Mouse (Mus musculus) intestine, postnatal 0 days (tissue): ENCODE data around the gene Aifm3. TPM values are rescaled to one million over a fixed set of nuclear protein-coding genes. Genes with fewer than 3 reads are reported as not detected.

ENCODE experiments used
- ATAC-seq: fragments of 200-750 bp; cut with Nextera tagmentation; 2 replicates; pipeline ENCODE4 v1.8.0; 2017; ENCODE audit warnings: mild to moderate bottlenecking, moderate TSS enrichment, moderate library complexity
- H3K27ac ChIP-seq: fragments of 300-500 bp; sonication (generic); 2 replicates; pipeline ENCODE4 v1.5.1; 2014; ENCODE audit warnings: mild to moderate bottlenecking, low read depth, low read length, moderate library complexity
- H3K27me3 ChIP-seq: fragments of 300-500 bp; sonication (generic); replicated peaks from 2 replicates; pipeline ENCODE4 v1.6.1; 2014; ENCODE audit warnings: low read length, mixed read lengths; ENCODE audit not compliant: control insufficient read depth, insufficient read depth
- H3K36me3 ChIP-seq: fragments of 300-500 bp; sonication (generic); 2 replicates; pipeline ENCODE4 v1.6.1; 2014; ENCODE audit warnings: mild to moderate bottlenecking, moderate library complexity; ENCODE audit not compliant: control insufficient read depth, insufficient read depth
- H3K4me1 ChIP-seq: fragments of 300-500 bp; sonication (generic); replicated peaks from 2 replicates; pipeline ENCODE4 v1.6.1; 2014; ENCODE audit warnings: antibody characterized with exemption, low read length, mixed read lengths; ENCODE audit not compliant: control insufficient read depth, insufficient read depth
- H3K4me2 ChIP-seq: fragments of 300-500 bp; sonication (generic); replicated peaks from 2 replicates; pipeline ENCODE4 v1.6.1; 2014; ENCODE audit warnings: low read depth, mild to moderate bottlenecking, moderate library complexity
- H3K4me3 ChIP-seq: fragments of 300-500 bp; sonication (generic); 2 replicates; pipeline ENCODE4 v1.5.1; 2014; ENCODE audit warnings: low read depth, low read length
- H3K9ac ChIP-seq: fragments of 300-500 bp; sonication (generic); 2 replicates; pipeline ENCODE4 v1.6.1; 2014; ENCODE audit warnings: mild to moderate bottlenecking, low read depth, low read length
- H3K9me3 ChIP-seq: fragments of 300-500 bp; sonication (generic); 2 replicates; pipeline ENCODE4 v1.6.1; 2016; ENCODE audit warnings: mixed run types; ENCODE audit not compliant: control insufficient read depth
- CTCF ChIP-seq: sonication (generic); IDR thresholded peaks from 2 replicates; pipeline ENCODE4 v1.5.1; 2016; ENCODE audit warnings: low read depth, mild to moderate bottlenecking, control low read depth, antibody characterized with exemption, moderate library complexity
- WGBS: fragments of 180-500 bp; shearing (Covaris S2); extraction: QIAGEN DNeasy Blood & Tissue Kit; methylation state at CpG from one replicate; pipeline ENCODE4 v1.1.7; 2014; 5-methylcytosine and 5-hydroxymethylcytosine counted together
- polyA plus RNA-seq: library from polyadenylated mRNA; unstranded; fragments of >200 nt; fragmentation: Nextera tagmentation; extraction: Ambion mirVana; gene quantifications from 2 replicates; pipeline ENCODE4 v1.2.1, GENCODE M21; 2015

Aifm3 gene
- polyA plus RNA-seq, 1 experiment from 2014 or later, result 7.2 TPM

DNA sequence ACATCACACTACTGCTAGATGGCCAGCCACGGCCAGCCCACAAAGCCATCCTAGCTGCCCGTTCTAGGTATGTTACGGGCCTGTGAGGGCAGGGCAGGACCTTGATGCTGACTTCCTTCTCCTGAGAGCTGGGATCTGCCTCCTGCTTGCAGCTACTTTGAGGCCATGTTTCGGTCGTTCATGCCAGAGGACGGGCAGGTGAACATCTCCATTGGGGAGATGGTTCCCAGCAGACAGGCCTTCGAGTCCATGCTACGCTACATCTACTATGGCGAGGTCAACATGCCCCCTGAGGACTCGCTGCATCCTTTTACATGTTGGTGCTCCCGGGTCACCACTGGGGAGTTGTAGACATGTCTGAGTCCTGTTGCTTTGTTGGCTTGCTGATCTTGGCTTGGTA lies 34.7 kb downstream of the Aifm3 start:
- no peaks in the 10 kb centered on the region for H3K4me1 ChIP-seq
- H3K36me3 ChIP-seq, result peaks cover 89% of the 10 kb centered on the region
- no peak overlapping the region for H3K27ac ChIP-seq
- H3K4me3 ChIP-seq, result no peak overlapping the region
- no peaks in the 10 kb centered on the region for H3K9me3 ChIP-seq
- H3K4me2 ChIP-seq, result no peak overlapping the region
- no peak for ATAC-seq
- 94% methylated on average over 11 of the region's 11 CpGs for WGBS
- no peak for TF ChIP-seq CTCF
- no peaks in the 10 kb centered on the region for H3K27me3 ChIP-seq
- H3K9ac ChIP-seq, result no peak overlapping the region

DNA sequence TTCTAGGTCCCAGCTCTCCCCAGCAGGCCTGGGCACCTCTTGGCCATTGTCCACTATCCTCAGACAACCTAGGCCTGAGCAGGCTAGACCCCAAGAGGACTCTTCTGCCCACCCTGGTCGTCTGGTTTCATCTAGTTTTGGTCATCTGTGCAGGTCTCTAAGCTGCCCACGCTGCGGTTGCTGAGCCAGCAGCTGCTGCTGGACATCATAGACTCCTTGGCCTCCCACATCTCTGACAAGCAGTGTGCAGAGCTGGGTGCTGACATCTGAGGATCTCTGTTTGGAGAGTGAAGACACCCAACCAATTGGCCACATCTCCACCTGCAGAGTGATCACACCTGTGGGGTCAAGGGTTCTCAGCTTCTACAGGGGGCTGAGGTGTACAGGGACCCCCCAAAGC lies 36.1 kb downstream of the Aifm3 start:
- WGBS, result 78% methylated on average over 3 of the region's 3 CpGs
- no peaks in the 10 kb centered on the region for H3K4me1 ChIP-seq
- no peak overlapping the region for H3K4me3 ChIP-seq
- no peak overlapping the region for H3K9ac ChIP-seq
- no peaks in the 10 kb centered on the region for H3K27me3 ChIP-seq
- H3K4me2 ChIP-seq, result no peak overlapping the region
- peak overlapping the region; percentile 70 for H3K27ac ChIP-seq
- H3K36me3 ChIP-seq, result peaks cover 75% of the 10 kb centered on the region
- ATAC-seq, result no peak
- no peaks in the 10 kb centered on the region for H3K9me3 ChIP-seq
- no peak for TF ChIP-seq CTCF

DNA sequence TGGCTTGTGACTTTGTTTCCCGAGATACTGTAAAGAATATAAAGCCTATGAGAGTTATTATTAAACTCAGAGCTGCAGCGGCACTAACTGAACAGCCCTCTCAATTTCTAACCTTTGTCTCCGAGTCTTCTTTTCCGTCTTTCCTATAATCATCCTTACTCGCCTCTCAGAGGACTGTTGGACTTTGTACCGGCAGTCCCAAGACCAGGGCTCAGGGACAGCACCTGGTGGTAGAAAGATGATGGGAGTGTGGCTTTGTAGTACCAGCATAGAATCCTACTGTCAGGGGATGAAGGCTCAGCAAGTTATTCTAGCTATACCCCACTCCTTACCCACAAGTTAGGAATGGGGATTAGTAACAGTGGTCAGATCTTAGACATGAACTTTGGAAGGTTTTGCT lies 36.8 kb downstream of the Aifm3 start:
- peak; percentile 28; the same call in 1 of the 2 replicates for ATAC-seq

DNA sequence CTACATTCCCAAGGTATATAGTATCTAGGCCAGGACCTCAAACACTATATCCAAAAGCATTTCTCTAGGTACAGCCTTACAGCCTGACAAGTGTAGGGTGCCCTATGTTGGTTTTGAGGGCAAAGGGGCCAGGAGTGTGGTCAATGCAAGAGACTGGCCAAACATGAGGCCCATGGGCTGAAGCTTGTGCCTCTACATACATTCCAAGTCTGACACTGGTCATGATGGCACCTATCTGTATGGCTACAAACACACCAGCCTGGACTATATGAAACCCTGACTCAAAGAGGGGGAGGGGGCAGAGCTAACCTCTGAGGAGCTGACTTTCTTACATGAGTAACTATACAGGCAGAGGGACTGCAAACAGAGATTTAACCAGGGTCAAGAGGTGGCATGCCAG lies 38.2 kb downstream of the Aifm3 start:
- H3K4me2 ChIP-seq, result no peak overlapping the region
- peaks cover 5% of the 10 kb centered on the region for H3K4me1 ChIP-seq
- no peaks in the 10 kb centered on the region for H3K9me3 ChIP-seq
- H3K27me3 ChIP-seq, result no peaks in the 10 kb centered on the region
- no peak overlapping the region for H3K4me3 ChIP-seq
- TF ChIP-seq CTCF, result no peak
- ATAC-seq, result no peak
- H3K9ac ChIP-seq, result no peak overlapping the region
- peaks cover 54% of the 10 kb centered on the region for H3K36me3 ChIP-seq
- no peak overlapping the region; the same call in 1 of the 2 replicates for H3K27ac ChIP-seq

More for the DNA sequence above, 36.8 kb downstream of the Aifm3 start:
- Histone ChIP-seq H3K4me1 (no peaks in the 10 kb centered on the region), H3K4me2 (no peak overlapping the region), H3K9ac (no peak overlapping the region), H3K27ac (peak overlapping the region; percentile 70; the same call in 1 of the 2 replicates), H3K4me3 (no peak overlapping the region), H3K36me3 (peaks cover 68% of the 10 kb centered on the region), H3K27me3 (no peaks in the 10 kb centered on the region), H3K9me3 (no peaks in the 10 kb centered on the region)
- WGBS, result 49% methylated on average over 6 of the region's 6 CpGs
- TF ChIP-seq CTCF, result peak; percentile 63

DNA sequence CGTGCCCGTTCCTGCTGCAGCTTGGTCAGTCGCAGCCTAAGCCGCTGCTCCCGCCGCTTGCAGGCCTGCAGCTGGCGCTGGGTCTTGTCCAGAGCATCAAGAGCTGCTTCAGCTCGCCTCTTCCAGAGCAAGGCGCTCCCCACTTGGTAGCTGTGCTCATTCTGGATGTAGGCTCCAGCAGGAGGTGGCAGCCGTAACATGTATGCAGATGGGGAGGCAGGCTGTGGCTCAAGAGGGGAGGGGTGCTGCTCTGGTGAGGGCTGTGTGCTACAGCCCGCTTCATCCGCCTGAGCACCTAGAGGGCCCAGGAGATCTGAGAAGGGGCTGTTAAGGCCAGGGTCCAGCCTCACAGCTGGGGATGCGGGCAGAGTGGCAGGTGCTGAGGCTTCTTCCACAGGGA lies 38.9 kb downstream of the Aifm3 start:
- ATAC-seq, result no peak
- Histone ChIP-seq H3K27me3 (no peaks in the 10 kb centered on the region), H3K4me3 (no peak overlapping the region), H3K4me1 (peaks cover 5% of the 10 kb centered on the region), H3K9me3 (no peaks in the 10 kb centered on the region), H3K4me2 (no peak overlapping the region), H3K36me3 (peaks cover 48% of the 10 kb centered on the region), H3K9ac (no peak overlapping the region), H3K27ac (no peak overlapping the region)
- no peak for TF ChIP-seq CTCF
- WGBS, result 87% methylated on average over 13 of the region's 13 CpGs

DNA sequence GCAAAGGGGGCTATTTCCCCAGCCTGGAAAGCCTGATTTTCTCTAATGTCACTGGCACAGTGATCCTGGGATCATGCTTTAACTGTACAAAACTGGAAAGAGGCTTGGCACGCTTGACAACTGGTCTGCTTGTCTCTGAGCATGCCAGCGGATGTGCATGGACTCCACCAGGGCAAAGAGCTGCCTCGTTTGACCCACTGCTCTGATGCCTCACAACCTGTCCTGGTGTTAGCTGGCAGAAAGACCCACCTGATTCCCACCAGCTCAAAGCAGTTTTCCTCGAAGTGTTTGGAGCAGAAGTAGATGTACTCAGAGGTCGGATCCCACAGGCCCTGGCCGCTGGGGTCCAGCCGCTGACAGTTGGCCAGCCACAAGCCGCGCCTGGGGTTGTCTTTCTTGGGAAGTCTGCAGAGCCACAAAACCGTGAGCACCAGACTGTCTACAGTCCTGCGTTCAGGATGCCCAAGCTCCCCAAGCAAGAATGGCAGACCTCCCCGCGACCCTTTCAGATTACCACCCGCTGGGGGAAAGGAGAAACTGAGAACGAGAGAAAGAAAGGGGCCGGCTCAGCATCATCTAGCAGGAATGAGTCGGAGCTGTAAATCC lies 40.7 kb downstream of the Aifm3 start:
- H3K4me3 ChIP-seq, result peak overlapping the region; percentile 63
- H3K9me3 ChIP-seq, result no peaks in the 10 kb centered on the region
- no peak for TF ChIP-seq CTCF
- H3K4me2 ChIP-seq, result peak overlapping the region; percentile 80
- peak overlapping the region; percentile 80 for H3K9ac ChIP-seq
- peaks cover 34% of the 10 kb centered on the region for H3K36me3 ChIP-seq
- peak overlapping the region; percentile 99 for H3K27ac ChIP-seq
- peaks cover 5% of the 10 kb centered on the region for H3K4me1 ChIP-seq
- no peaks in the 10 kb centered on the region for H3K27me3 ChIP-seq
- 8% methylated on average over 17 of the region's 17 CpGs for WGBS
- no peak for ATAC-seq
